Mouse (Mus musculus) limb, embryonic 13.5 days (tissue): ENCODE measurements around the gene Tshr. TPM values are rescaled to one million over a fixed set of nuclear protein-coding genes. Genes with fewer than 3 reads are reported as not detected.

ENCODE experiments used
- ATAC-seq: fragments of 200-750 bp; cut with Nextera tagmentation; 2 replicates; pipeline ENCODE4 v1.8.0; 2017; ENCODE audit warnings: low read depth, moderate number of reproducible peaks, moderate TSS enrichment; ENCODE audit not compliant: low FRiP score
- H3K27ac ChIP-seq: fragments of 300-500 bp; sonication (generic); 2 replicates; pipeline ENCODE4 v1.5.1; 2015; ENCODE audit warnings: inconsistent platforms, mild to moderate bottlenecking, moderate library complexity
- H3K27me3 ChIP-seq: fragments of 300-500 bp; sonication (generic); 2 replicates; pipeline ENCODE4 v1.6.1; 2015; ENCODE audit warnings: mild to moderate bottlenecking, inconsistent platforms
- H3K36me3 ChIP-seq: fragments of 300-500 bp; sonication (generic); 2 replicates; pipeline ENCODE4 v1.6.1; 2015; ENCODE audit warnings: inconsistent platforms, mild to moderate bottlenecking, moderate library complexity
- H3K4me1 ChIP-seq: fragments of 300-500 bp; sonication (generic); 2 replicates; pipeline ENCODE4 v1.6.1; 2015; ENCODE audit warnings: inconsistent platforms
- H3K4me2 ChIP-seq: fragments of 300-500 bp; sonication (generic); replicated peaks from 2 replicates; pipeline ENCODE4 v1.6.1; 2015; ENCODE audit warnings: inconsistent platforms, mild to moderate bottlenecking, moderate library complexity
- H3K4me3 ChIP-seq: fragments of 300-500 bp; sonication (generic); 2 replicates; pipeline ENCODE4 v1.5.1; 2015; ENCODE audit warnings: moderate library complexity, mild to moderate bottlenecking, inconsistent platforms
- H3K9ac ChIP-seq: fragments of 300-500 bp; sonication (generic); 2 replicates; pipeline ENCODE4 v1.6.1; 2015; ENCODE audit warnings: mild to moderate bottlenecking, inconsistent platforms
- H3K9me3 ChIP-seq: fragments of 300-500 bp; sonication (generic); 2 replicates; pipeline ENCODE4 v1.6.1; 2016; ENCODE audit warnings: inconsistent platforms
- WGBS: fragments of 180-500 bp; shearing (Covaris S2); methylation state at CpG from one replicate; pipeline ENCODE4 v1.1.7; 2015; 5-methylcytosine and 5-hydroxymethylcytosine counted together
- polyA plus RNA-seq: library from polyadenylated mRNA; unstranded; fragments of >200 nt; fragmentation: Nextera tagmentation; extraction: Ambion mirVana; gene quantifications from 2 replicates; pipeline ENCODE4 v1.2.1, GENCODE M21; 2015

Gene Tshr
- polyA plus RNA-seq, 1 experiment from 2014 or later = 0.67 TPM

GRCm38 (mm10) chr12:91418791-91419190 is 34.4 kb downstream of the Tshr start:
- no peak for ATAC-seq
- H3K27ac ChIP-seq = no peak overlapping the region
- H3K9ac ChIP-seq = no peak overlapping the region
- H3K4me3 ChIP-seq = no peak overlapping the region
- no peak overlapping the region for H3K4me2 ChIP-seq
- no peaks in the 10 kb centered on the region for H3K9me3 ChIP-seq
- peaks cover 5% of the 10 kb centered on the region; the same call in 1 of the 2 replicates for H3K27me3 ChIP-seq
- H3K4me1 ChIP-seq = no peaks in the 10 kb centered on the region
- H3K36me3 ChIP-seq = no peaks in the 10 kb centered on the region
- WGBS = 55% methylated on average over 7 of the region's 7 CpGs

GRCm38 (mm10) chr12:91421272-91421671 is 36.9 kb downstream of the Tshr start:
- Histone ChIP-seq H3K36me3 (no peaks in the 10 kb centered on the region), H3K27ac (no peak overlapping the region), H3K27me3 (peaks cover 5% of the 10 kb centered on the region; the same call in 1 of the 2 replicates), H3K9ac (no peak overlapping the region), H3K4me3 (no peak overlapping the region), H3K4me2 (no peak overlapping the region), H3K9me3 (no peaks in the 10 kb centered on the region), H3K4me1 (no peaks in the 10 kb centered on the region)
- ATAC-seq = no peak
- WGBS = 37% methylated on average over 9 of the region's 9 CpGs

- H3K27me3 ChIP-seq = peaks cover 5% of the 10 kb centered on the region; the same call in 1 of the 2 replicates
- no peak overlapping the region for H3K27ac ChIP-seq
- no peak overlapping the region for H3K9ac ChIP-seq
- H3K4me1 ChIP-seq = no peaks in the 10 kb centered on the region
- 75% methylated on average over 11 of the region's 11 CpGs for WGBS
- H3K4me2 ChIP-seq = no peak overlapping the region
- no peaks in the 10 kb centered on the region for H3K9me3 ChIP-seq
- no peak overlapping the region for H3K4me3 ChIP-seq
- no peaks in the 10 kb centered on the region for H3K36me3 ChIP-seq
- ATAC-seq = no peak
Measured at GRCm38 (mm10) chr12:91423125-91423820, 38.9 kb downstream of the Tshr start.

GRCm38 (mm10) chr12:91426499-91426898 is 42.1 kb downstream of the Tshr start:
- Histone ChIP-seq H3K27ac (no peak overlapping the region), H3K9me3 (no peaks in the 10 kb centered on the region), H3K4me2 (no peak overlapping the region), H3K9ac (no peak overlapping the region), H3K4me3 (no peak overlapping the region), H3K27me3 (peaks cover 5% of the 10 kb centered on the region; the same call in 1 of the 2 replicates), H3K4me1 (no peaks in the 10 kb centered on the region), H3K36me3 (no peaks in the 10 kb centered on the region)
- WGBS = 60% methylated on average over 4 of the region's 4 CpGs
- no peak for ATAC-seq

- 66% methylated on average over 2 of the region's 2 CpGs for WGBS
- Histone ChIP-seq H3K4me3 (no peak overlapping the region), H3K27ac (no peak overlapping the region), H3K9ac (no peak overlapping the region), H3K36me3 (no peaks in the 10 kb centered on the region), H3K9me3 (no peaks in the 10 kb centered on the region), H3K4me2 (no peak overlapping the region), H3K27me3 (peaks cover 4% of the 10 kb centered on the region; the same call in 1 of the 2 replicates), H3K4me1 (no peaks in the 10 kb centered on the region)
- no peak for ATAC-seq
Measured at GRCm38 (mm10) chr12:91427129-91427528, 42.8 kb downstream of the Tshr start.

- Histone ChIP-seq H3K27ac (no peak overlapping the region), H3K9me3 (no peaks in the 10 kb centered on the region), H3K27me3 (no peaks in the 10 kb centered on the region), H3K4me2 (no peak overlapping the region), H3K4me3 (no peak overlapping the region), H3K36me3 (no peaks in the 10 kb centered on the region), H3K4me1 (no peaks in the 10 kb centered on the region), H3K9ac (no peak overlapping the region)
- 91% methylated on average over 13 of the region's 13 CpGs for WGBS
- ATAC-seq = no peak
Measured at GRCm38 (mm10) chr12:91482195-91482733, 97.9 kb downstream of the Tshr start.

GRCm38 (mm10) chr12:91486342-91486741 is 102.0 kb downstream of the Tshr start:
- no peak for ATAC-seq
- H3K4me2 ChIP-seq = no peak overlapping the region
- no peak overlapping the region for H3K27ac ChIP-seq
- H3K27me3 ChIP-seq = no peaks in the 10 kb centered on the region
- H3K9ac ChIP-seq = no peak overlapping the region
- WGBS = 77% methylated on average over 4 of the region's 4 CpGs
- H3K4me1 ChIP-seq = no peaks in the 10 kb centered on the region
- no peaks in the 10 kb centered on the region for H3K9me3 ChIP-seq
- H3K4me3 ChIP-seq = no peak overlapping the region
- H3K36me3 ChIP-seq = no peaks in the 10 kb centered on the region

GRCm38 (mm10) chr12:91488406-91488805 is 104.0 kb downstream of the Tshr start:
- no peak for ATAC-seq
- H3K4me1 ChIP-seq = no peaks in the 10 kb centered on the region
- H3K9me3 ChIP-seq = no peaks in the 10 kb centered on the region
- 49% methylated on average over 3 of the region's 3 CpGs for WGBS
- H3K4me3 ChIP-seq = no peak overlapping the region
- H3K36me3 ChIP-seq = no peaks in the 10 kb centered on the region
- H3K9ac ChIP-seq = no peak overlapping the region
- no peak overlapping the region for H3K4me2 ChIP-seq
- no peaks in the 10 kb centered on the region for H3K27me3 ChIP-seq
- no peak overlapping the region for H3K27ac ChIP-seq

GRCm38 (mm10) chr12:91495497-91496225 is 111.3 kb downstream of the Tshr start:
- 54% methylated on average over 11 of the region's 11 CpGs for WGBS
- Histone ChIP-seq H3K9me3 (no peaks in the 10 kb centered on the region), H3K4me3 (no peak overlapping the region), H3K9ac (no peak overlapping the region), H3K27ac (no peak overlapping the region), H3K36me3 (no peaks in the 10 kb centered on the region), H3K4me1 (peaks cover 17% of the 10 kb centered on the region), H3K4me2 (no peak overlapping the region; the same call in 1 of the 2 replicates), H3K27me3 (no peaks in the 10 kb centered on the region)
- no peak for ATAC-seq

GRCm38 (mm10) chr12:91496226-91496558 is 111.8 kb downstream of the Tshr start:
- no peak overlapping the region; the same call in 1 of the 2 replicates for H3K4me2 ChIP-seq
- H3K36me3 ChIP-seq = no peaks in the 10 kb centered on the region
- no peak overlapping the region for H3K4me3 ChIP-seq
- no peak for ATAC-seq
- WGBS = 54% methylated on average over 3 of the region's 3 CpGs
- peaks cover 17% of the 10 kb centered on the region for H3K4me1 ChIP-seq
- no peak overlapping the region for H3K9ac ChIP-seq
- no peaks in the 10 kb centered on the region for H3K9me3 ChIP-seq
- no peak overlapping the region for H3K27ac ChIP-seq
- no peaks in the 10 kb centered on the region for H3K27me3 ChIP-seq

- H3K27me3 ChIP-seq = no peaks in the 10 kb centered on the region
- WGBS = 87% methylated on average over 2 of the region's 2 CpGs
- no peak overlapping the region for H3K9ac ChIP-seq
- peaks cover 16% of the 10 kb centered on the region for H3K4me1 ChIP-seq
- H3K4me2 ChIP-seq = no peak overlapping the region
- H3K4me3 ChIP-seq = no peak overlapping the region
- no peaks in the 10 kb centered on the region for H3K9me3 ChIP-seq
- H3K36me3 ChIP-seq = no peaks in the 10 kb centered on the region
- no peak overlapping the region for H3K27ac ChIP-seq
- no peak for ATAC-seq
Measured at GRCm38 (mm10) chr12:91500475-91500874, 116.1 kb downstream of the Tshr start.

- Histone ChIP-seq H3K9ac (no peak overlapping the region), H3K4me2 (no peak overlapping the region), H3K4me3 (no peak overlapping the region), H3K9me3 (no peaks in the 10 kb centered on the region), H3K36me3 (no peaks in the 10 kb centered on the region), H3K27me3 (no peaks in the 10 kb centered on the region), H3K4me1 (no peaks in the 10 kb centered on the region), H3K27ac (no peak overlapping the region)
- WGBS = 79% methylated on average over 3 of the region's 3 CpGs
- ATAC-seq = no peak
Measured at GRCm38 (mm10) chr12:91511766-91512165, 127.4 kb downstream of the Tshr start.
